Mouse (Mus musculus) ES-E14 (cell line): Measurements from ENCODE around the gene 5031439G07Rik. TPM values are rescaled to one million over a fixed set of nuclear protein-coding genes. Genes with fewer than 3 reads are reported as not detected.
A peak's percentile ranks its signal among the peaks of the same experiment; 100 is the strongest.

Experiments
- DNase-seq: peaks from one replicate; pipeline ENCODE4 v3.0.0-alpha.2; 2013; ENCODE audit warnings: low read depth, low spot score
- H3K27ac ChIP-seq: 2 replicates; pipeline ENCODE4 v1.5.1; 2012; ENCODE audit warnings: low read depth, mild to moderate bottlenecking, low read length, moderate library complexity, mixed read lengths; ENCODE audit not compliant: poor library complexity, insufficient read depth, severe bottlenecking
- H3K36me3 ChIP-seq: 2 replicates; pipeline ENCODE4 v1.6.1; 2012; ENCODE audit warnings: mild to moderate bottlenecking, low read length, moderate library complexity, mixed read lengths; ENCODE audit not compliant: control insufficient read depth, poor library complexity, insufficient read depth, severe bottlenecking
- H3K4me1 ChIP-seq, 2 experiments: fragments of 150-350 bp in 1 of 2; sonication (generic) in 1 of 2; 2 replicates each; pipeline ENCODE4 v1.6.1; 2012; ENCODE audit warnings: low read length in 2 of 2, mild to moderate bottlenecking in 1 of 2, mixed read lengths in 1 of 2; ENCODE audit not compliant: control insufficient read depth in 2 of 2, insufficient read depth in 2 of 2, poor library complexity in 1 of 2
- H3K4me3 ChIP-seq, 2 experiments: fragments of 150-350 bp in 1 of 2; sonication (generic) in 1 of 2; 2 replicates each; pipeline ENCODE4 v1.5.1; 2012; ENCODE audit warnings: low read length in 2 of 2, low read depth in 1 of 2, mild to moderate bottlenecking in 1 of 2, mixed read lengths in 1 of 2; ENCODE audit not compliant: insufficient read depth in 1 of 2, poor library complexity in 1 of 2, severe bottlenecking in 1 of 2
- H3K9ac ChIP-seq: 2 replicates; pipeline ENCODE4 v1.6.1; 2012; ENCODE audit warnings: low read depth, mild to moderate bottlenecking, low read length, mixed read lengths; ENCODE audit not compliant: poor library complexity, insufficient read depth, severe bottlenecking
- H3K9me3 ChIP-seq: fragments of 150-350 bp; sonication (generic); 2 replicates; pipeline ENCODE4 v1.6.1; 2012; ENCODE audit warnings: low read depth, mild to moderate bottlenecking, low read length; ENCODE audit not compliant: control insufficient read depth, insufficient read depth
- CHD2 ChIP-seq: IDR thresholded peaks from 2 replicates; pipeline ENCODE4 v1.6.1; 2014; ENCODE audit warnings: mild to moderate bottlenecking, low read depth, low read length, inconsistent platforms
- HCFC1 ChIP-seq: IDR thresholded peaks from 2 replicates; pipeline ENCODE4 v1.6.1; 2012; ENCODE audit warnings: low read length, inconsistent platforms, borderline replicate concordance; ENCODE audit not compliant: insufficient read depth
- MAFK ChIP-seq: IDR thresholded peaks from 2 replicates; pipeline ENCODE4 v1.6.1; 2014; ENCODE audit warnings: mild to moderate bottlenecking, low read depth, low read length, inconsistent platforms; ENCODE audit not compliant: insufficient read depth
- ZC3H11A ChIP-seq: IDR thresholded peaks from 2 replicates; pipeline ENCODE4 v1.6.1; 2012; ENCODE audit warnings: low read depth, mild to moderate bottlenecking, inconsistent platforms, low read length, borderline replicate concordance
- ZNF384 ChIP-seq: IDR thresholded peaks from 2 replicates; pipeline ENCODE4 v1.6.1; 2012; ENCODE audit warnings: low read depth, low read length, inconsistent platforms
- in situ Hi-C, 2 experiments: fragments of 600-800 bp; cut with MboI; formaldehyde crosslinking; loops; one replicate each; pipeline ENCODE4 v1.15.1; 2025; ENCODE audit warnings: low sequenced_read_pairs in 2 of 2, inconsistent platforms in 1 of 2; ENCODE audit not compliant: unreplicated experiment in 2 of 2
- total RNA-seq: library from RNA; depleted of rRNA; stranded (reverse); fragments of 300-350 nt; gene quantifications from 2 replicates; pipeline ENCODE4 v1.2.3, GENCODE M21; 2012

Gene 5031439G07Rik
- total RNA-seq, 1 experiment, result 18.4 TPM

- H3K36me3 ChIP-seq, result no peaks in the 10 kb centered on the region
- H3K9me3 ChIP-seq, result no peaks in the 10 kb centered on the region
- no peak overlapping the region for H3K9ac ChIP-seq
- H3K4me1 ChIP-seq, result peaks cover 2 to 9% of the 10 kb centered on the region in 2 experiments; a peak in 1 of 4 replicates
- TF ChIP-seq ZNF384 (no peak), HCFC1 (no peak)
- in situ Hi-C loops, result no loop called here
- DNase-seq, result no peak
- no peak overlapping the region for H3K4me3 ChIP-seq
- no peak overlapping the region for H3K27ac ChIP-seq
These were observed 4.6 kb downstream of the 5031439G07Rik start for GRCm38 (mm10) chr15:84983721-84984120.

- DNase-seq, result no peak
- Histone ChIP-seq H3K36me3 (no peaks in the 10 kb centered on the region), H3K4me1 (peaks cover 0 to 7% of the 10 kb centered on the region in 2 experiments; a peak in 1 of 4 replicates), H3K9me3 (no peaks in the 10 kb centered on the region), H3K27ac (no peak overlapping the region), H3K9ac (no peak overlapping the region), H3K4me3 (no peak overlapping the region)
- no peak for TF ChIP-seq ZC3H11A
- in situ Hi-C loops, result no loop called here
These were observed 5.5 kb downstream of the 5031439G07Rik start for GRCm38 (mm10) chr15:84982888-84983287.

- H3K9ac ChIP-seq, result no peak overlapping the region
- H3K4me3 ChIP-seq, result no peak overlapping the region
- 0 out of 2 replicates have a peak overlapping the region, but pooled peaks have one; percentile 31 for H3K27ac ChIP-seq
- H3K4me1 ChIP-seq, result peaks cover 0 to 5% of the 10 kb centered on the region in 2 experiments; a peak in 1 of 4 replicates
- DNase-seq, result no peak
- TF ChIP-seq MAFK (no peak), ZNF384 (no peak), ZC3H11A (no peak), CHD2 (no peak), HCFC1 (no peak)
- no peaks in the 10 kb centered on the region for H3K9me3 ChIP-seq
- H3K36me3 ChIP-seq, result no peaks in the 10 kb centered on the region
- in situ Hi-C loops, result no loop called here
These were observed 6.6 kb downstream of the 5031439G07Rik start for GRCm38 (mm10) chr15:84981609-84982313.

- H3K4me1 ChIP-seq, result no peaks in the 10 kb centered on the region
These were observed 12.6 kb downstream of the 5031439G07Rik start for GRCm38 (mm10) chr15:84975729-84976128.

GRCm38 (mm10) chr15:84973544-84973871 is 14.8 kb downstream of the 5031439G07Rik start:
- H3K4me1 ChIP-seq, result no peaks in the 10 kb centered on the region
- DNase-seq, result no peak
- no peaks in the 10 kb centered on the region for H3K36me3 ChIP-seq
- H3K4me3 ChIP-seq, result no peak overlapping the region
- TF ChIP-seq HCFC1 (no peak), CHD2 (no peak), ZNF384 (no peak), MAFK (no peak), ZC3H11A (no peak)
- H3K9me3 ChIP-seq, result no peaks in the 10 kb centered on the region
- no peak overlapping the region for H3K9ac ChIP-seq
- no peak overlapping the region for H3K27ac ChIP-seq
- in situ Hi-C loops, result no loop called here

More at GRCm38 (mm10) chr15:84975729-84976128, 12.6 kb downstream of the 5031439G07Rik start:
- TF ChIP-seq ZC3H11A (no peak), MAFK (0 out of 2 replicates have a peak, but pooled peaks have one; percentile 41), ZNF384 (no peak)
- Histone ChIP-seq H3K36me3 (no peaks in the 10 kb centered on the region), H3K27ac (no peak overlapping the region), H3K9ac (no peak overlapping the region), H3K4me3 (no peak overlapping the region), H3K9me3 (no peaks in the 10 kb centered on the region)
- in situ Hi-C loops, result no loop called here
- no peak for DNase-seq
